Mouse (Mus musculus): ENCODE data around the gene Tmem110. TPM values are rescaled to one million over a fixed set of nuclear protein-coding genes. Genes with fewer than 3 reads are reported as not detected.

Gene Tmem110
- polyA plus RNA-seq, 1 experiment, result 26.2 TPM

DNA sequence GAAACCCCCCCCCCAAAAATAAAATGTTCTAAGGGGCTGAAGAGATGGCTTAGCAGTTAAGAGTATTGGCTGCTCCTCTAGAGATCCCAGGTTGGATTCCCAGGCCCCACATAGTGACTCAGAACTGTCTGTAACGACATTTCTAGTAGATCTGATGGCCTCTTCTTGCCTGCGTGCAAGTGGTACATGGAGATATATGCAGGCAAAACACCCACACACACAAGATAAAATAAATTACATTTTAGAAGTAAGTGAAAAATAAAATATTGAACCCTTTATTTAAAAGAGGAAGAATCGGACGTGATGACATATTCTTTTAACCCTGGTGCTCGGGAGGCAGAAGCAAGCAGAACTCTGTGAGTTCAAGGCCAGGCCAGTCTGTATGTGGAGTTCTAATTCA, 77.2 kb downstream of the Tmem110 start:
- no peak for DNase-seq (ENCODE audit: low spot score)

DNA sequence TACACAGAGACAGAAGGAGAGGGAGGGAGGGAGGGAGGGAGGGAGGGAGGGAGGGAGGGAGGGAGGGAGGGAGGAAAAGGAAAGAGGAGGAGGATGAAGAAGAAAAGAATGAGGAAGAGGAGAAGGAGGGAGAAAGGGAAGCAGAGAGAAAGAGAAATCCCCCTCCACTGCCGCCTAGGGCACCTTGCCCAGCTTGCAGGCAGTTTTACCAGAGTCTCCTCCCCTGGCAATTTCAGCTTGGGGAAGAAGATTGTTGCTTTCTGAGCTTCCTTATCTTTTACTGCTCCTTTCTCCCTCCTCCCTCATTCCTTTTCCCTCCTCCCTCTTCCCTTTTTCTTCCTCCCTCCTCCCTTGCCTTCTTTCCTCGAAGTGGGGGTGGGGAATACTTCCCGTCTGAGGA, 77.6 kb downstream of the Tmem110 start:
- no peak for DNase-seq (ENCODE audit: low spot score)

DNA sequence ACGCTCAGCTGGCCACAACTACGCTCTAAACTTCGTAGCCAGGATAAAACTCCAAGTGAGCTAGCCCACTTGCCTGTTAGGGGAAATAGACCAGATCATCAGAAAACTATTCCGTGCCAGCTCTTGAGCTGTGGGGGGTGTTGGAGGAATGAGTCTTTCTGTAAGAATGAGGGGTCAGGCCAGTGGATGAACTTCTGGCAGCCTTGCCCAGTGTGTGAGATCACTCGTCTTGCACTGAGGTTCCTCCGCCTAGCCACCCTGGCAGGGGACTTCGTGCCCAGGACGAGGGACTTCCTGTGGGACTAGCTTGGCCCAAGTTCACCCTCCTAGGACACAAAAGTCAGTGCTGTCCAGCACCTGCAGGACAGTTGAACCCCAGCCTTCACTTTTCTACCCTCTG, 78.9 kb downstream of the Tmem110 start:
- no peak for DNase-seq (ENCODE audit: low spot score)

DNA sequence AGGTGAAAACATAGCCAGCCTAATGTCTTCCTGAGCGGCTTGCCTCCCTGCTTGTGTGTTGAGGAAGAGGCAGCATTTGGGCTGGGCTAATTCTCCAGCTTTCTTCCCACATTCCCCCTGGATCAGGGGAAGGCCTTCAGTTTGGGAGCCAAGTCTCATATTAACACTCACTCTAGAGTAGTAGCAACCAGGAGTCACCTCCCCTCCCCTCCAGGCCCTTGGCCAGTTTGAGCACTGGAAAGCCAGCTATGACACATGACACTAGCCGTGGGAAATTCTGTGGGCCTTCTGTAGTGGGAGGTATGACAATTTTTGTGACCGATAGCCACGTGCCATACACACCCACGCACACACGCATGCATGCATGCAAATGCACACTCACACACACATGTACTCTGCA, 80.6 kb downstream of the Tmem110 start:
- DNase-seq (ENCODE audit: low spot score), result no peak

DNA sequence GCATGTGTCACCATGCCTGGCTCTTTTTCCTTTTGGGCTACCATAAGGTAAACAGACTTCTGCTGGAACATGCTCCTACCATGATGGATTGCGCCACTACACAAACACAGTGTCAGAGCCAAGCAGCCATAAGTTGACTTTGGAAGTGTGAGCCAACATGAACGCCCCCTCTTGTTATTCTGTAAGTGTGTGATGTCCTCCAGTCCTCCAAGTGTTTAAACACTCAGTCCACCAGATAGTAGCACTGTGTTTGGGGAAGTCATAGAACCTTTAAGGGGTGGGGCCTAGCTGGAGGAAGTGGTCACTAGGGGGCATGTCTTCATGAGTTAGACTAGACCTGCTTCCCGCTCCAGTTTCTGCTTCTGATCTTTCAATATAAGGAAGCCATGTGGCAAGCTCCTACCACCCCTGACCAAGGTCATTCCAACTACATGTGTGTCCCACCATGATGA, 82.5 kb downstream of the Tmem110 start:
- no peak for DNase-seq (ENCODE audit: low spot score)

DNA sequence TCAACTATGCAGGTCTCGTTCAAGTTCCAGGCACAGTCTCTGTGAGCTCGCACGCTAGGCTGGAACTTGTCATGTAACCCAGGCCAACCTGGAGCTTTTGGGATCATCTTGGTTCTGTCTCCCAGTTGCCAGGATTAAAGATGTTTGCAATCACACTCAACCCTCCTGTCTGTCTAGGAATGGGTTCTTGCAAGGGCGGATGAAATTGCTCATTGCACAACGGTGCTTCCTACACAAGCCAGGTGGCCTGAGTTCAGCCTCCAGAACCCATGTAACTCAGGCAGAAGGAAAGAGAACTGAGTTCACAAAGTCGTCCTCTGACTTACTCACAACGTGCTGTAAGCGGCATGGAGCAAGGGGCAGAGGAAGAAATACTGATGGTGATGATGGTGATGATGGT, 85.8 kb downstream of the Tmem110 start:
- DNase-seq (ENCODE audit: low spot score), result no peak

DNA sequence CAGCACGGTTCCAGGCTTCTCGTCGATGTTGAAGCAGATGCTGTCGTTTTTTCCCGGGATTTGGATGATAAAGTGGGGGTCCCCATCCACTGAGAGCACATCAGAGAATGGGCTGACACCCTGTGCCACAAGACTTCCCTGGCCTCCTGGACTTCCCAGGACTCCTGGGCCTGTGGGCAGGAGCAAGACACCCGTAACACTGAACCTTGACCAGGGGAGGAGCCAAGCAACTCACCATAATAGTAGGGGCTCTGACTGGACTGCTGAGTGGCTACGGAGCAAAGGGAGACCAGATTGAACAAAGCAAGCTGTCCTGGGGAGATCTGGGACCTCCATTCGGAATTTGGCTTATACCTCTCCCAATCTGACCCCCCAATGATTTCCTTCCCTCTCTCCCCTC, 87.3 kb downstream of the Tmem110 start:
- no peak for DNase-seq (ENCODE audit: low spot score)

DNA sequence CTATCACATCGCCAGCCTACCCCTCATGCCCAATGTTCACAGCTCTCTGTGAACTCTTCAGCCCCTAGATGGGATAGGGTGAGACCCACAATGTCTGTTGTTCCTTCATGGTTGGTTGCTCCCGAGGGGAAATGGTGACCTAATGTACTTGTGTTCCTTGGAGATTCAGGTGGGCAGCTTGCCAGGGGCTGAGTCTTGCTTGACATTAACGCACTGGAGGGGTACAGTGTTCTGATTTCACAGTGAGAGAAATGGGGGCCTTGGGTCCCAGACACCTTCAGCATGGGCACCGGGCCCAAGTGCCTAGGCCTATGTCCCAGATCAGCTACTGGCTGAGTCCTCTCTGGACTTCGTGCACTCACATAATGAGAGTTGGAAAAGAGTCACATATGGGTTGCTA, 88.0 kb downstream of the Tmem110 start:
- DNase-seq (ENCODE audit: low spot score), result no peak

DNA sequence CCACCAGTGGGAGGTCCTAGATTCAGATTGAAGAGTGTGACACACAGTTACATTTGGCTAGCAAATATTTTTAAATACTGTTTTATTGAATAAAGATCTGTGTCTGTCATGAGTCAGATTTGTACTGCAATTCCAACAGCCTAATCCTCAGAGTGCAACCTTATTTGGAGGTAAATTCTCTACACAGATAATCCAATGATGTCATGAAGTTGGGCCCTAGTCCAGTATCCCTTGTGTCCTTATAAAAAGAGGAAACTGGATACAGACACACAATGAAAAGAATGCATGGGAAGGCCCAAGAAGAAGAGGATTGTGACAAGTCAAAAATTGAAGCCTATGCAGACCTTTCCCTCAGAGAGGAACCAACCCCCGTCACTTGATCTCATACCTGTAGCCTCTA, 91.1 kb downstream of the Tmem110 start:
- DNase-seq (ENCODE audit: low spot score), result no peak

DNA sequence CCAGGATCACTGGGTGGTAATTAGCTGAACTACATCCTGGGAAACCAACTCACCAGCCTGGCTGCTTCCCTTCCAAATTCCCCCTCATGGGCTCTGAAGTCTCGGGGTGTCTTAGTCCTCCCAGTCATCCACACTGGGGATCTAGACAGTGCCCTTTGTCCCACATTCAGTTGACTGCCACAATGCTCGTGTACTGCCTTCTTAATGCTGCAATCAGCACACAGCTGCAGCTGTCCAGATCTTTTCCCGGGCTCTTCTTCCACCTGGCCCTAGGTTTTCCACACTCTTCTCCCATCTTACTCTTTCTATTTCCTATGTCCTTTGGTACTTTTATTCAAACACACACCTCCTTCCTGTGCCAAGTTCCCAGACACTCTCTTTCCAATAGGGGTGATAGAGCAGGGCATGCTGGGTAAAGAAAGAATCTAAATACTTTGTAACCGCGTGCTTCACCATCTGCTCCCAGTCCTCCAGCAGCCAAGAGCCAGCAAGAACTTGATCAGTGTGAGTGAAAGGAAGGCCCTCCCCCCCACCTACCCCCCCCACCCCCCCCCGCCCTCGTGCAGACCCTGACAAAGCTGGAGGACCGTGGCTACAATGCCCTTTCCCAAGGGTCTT, 96.8 kb downstream of the Tmem110 start:
- no peak for DNase-seq (ENCODE audit: low spot score)

DNA sequence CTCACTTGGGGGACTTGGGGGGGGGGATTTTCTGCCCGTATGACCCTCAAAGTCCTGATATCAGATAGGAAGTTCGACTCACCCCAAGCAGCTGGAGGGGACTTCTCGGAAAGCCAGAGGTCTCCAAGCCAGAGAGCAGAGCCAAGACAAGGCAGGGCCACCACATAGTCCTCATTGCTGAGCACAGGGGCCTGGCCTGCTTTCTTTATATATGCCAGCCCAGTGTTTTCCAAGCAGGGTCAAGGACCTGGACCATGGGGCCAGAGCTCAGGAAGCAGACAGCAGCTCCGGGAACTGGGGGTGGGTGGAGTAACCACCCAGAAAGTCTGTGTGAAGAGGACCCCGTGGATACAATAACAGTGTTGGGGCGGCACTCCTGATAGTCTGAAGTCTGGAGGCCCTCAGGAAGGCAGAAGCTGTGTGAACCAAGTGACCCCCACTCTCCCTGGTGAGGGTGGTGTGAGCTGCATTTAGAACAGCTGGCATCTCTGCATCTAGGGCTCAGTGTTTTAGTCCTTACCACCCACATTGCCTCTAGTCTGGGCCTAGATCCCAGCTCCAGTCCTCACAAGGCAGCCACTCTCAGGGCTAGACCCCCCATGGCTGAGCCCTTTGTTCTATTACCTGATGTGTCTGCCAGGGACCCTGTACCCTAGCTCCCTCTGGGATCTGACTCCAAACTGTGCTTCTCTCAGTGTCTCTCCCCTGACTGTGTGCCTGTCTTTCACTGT, 98.2 kb downstream of the Tmem110 start, which contains the start of gene Itih3:
Itih3 (minus strand) TSS at position 386 of the 731 bp plus-strand sequence.
- no peak for DNase-seq (ENCODE audit: low spot score)

DNA sequence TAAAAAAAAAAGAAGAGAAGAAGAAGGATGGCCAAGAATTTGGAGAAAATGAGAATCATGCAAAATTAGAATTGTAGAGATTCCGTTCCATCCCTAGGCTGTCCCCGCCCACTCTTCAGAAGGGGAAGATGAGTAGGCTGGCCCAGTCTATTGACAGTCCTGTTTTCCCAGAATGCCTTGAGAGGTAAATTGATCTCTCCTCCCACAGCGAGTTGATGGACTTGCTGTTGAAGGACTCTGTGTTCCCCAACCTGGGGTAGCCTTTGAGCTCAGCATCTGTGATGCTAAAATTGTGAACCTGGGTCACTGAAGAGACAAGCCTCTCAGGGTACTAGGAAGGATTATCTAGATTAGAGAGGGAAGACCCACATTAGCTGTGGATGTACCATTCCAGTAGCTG, 100.1 kb downstream of the Tmem110 start:
- no peak for DNase-seq (ENCODE audit: low spot score)

Other genes with a start within 250 kb of the Tmem110 start
- gene Prkcd, start 199.4 kb upstream of the Tmem110 start, polyA plus RNA-seq (2012; rRNA removed), result 85.8 and 105 TPM in 2 replicates
- gene Rft1, start 171.2 kb upstream of the Tmem110 start, polyA plus RNA-seq (2012; rRNA removed), result 17.2 and 17.6 TPM in 2 replicates
- 3.9 and 5.9 TPM in 2 replicates for gene Sfmbt1, start 110.7 kb upstream of the Tmem110 start, polyA plus RNA-seq (2012; rRNA removed)
- 186 and 192 TPM in 2 replicates for gene Mustn1, start 53.6 kb downstream of the Tmem110 start, polyA plus RNA-seq (2012; rRNA removed)
- gene Itih4, start 60.9 kb downstream of the Tmem110 start, polyA plus RNA-seq (2012; rRNA removed), result 0.78 and 1.7 TPM in 2 replicates
- gene Itih3, start 98.2 kb downstream of the Tmem110 start, polyA plus RNA-seq (2012; rRNA removed), result 1.0 and 1.2 TPM in 2 replicates
- gene Itih1, start 117.7 kb downstream of the Tmem110 start, polyA plus RNA-seq (2012; rRNA removed), result 0.04 TPM in 1 of 2 replicates, not detected in the other
- gene Nek4, start 125.8 kb downstream of the Tmem110 start, polyA plus RNA-seq (2012; rRNA removed), result 6.7 and 7.1 TPM in 2 replicates
- gene Glt8d1, start 175.8 kb downstream of the Tmem110 start, polyA plus RNA-seq (2012; rRNA removed), result 84.7 and 102 TPM in 2 replicates
- 269 and 320 TPM in 2 replicates for gene Spcs1, start 176.1 kb downstream of the Tmem110 start, polyA plus RNA-seq (2012; rRNA removed)
- 21.5 and 26.9 TPM in 2 replicates for gene Pbrm1, start 193.5 kb downstream of the Tmem110 start, polyA plus RNA-seq (2012; rRNA removed)
- 51.0 and 68.7 TPM in 2 replicates for gene Gnl3, start 193.6 kb downstream of the Tmem110 start, polyA plus RNA-seq (2012; rRNA removed)